Mouse (Mus musculus) liver, adult 2 months (tissue): ENCODE data around the gene Klk10. TPM values are rescaled to one million over a fixed set of nuclear protein-coding genes. Genes with fewer than 3 reads are reported as not detected.

ENCODE experiments used
- DNase-seq: peaks from one replicate; pipeline ENCODE4 v3.0.0-alpha.2; 2011; ENCODE audit warnings: low read depth, low spot score; ENCODE audit errors: extremely low read depth
- H3K27ac ChIP-seq: fragments of 200-500 bp; replicated peaks from 2 replicates; pipeline ENCODE4 v1.5.1; 2012; ENCODE audit warnings: low read depth, mild to moderate bottlenecking, control low read depth, inconsistent platforms, low read length; ENCODE audit not compliant: insufficient read depth
- H3K27me3 ChIP-seq: fragments of 200-500 bp; 2 replicates; pipeline ENCODE4 v1.6.1; 2012; ENCODE audit warnings: mild to moderate bottlenecking, moderate library complexity, low read length, inconsistent platforms; ENCODE audit not compliant: control insufficient read depth, insufficient read depth
- H3K36me3 ChIP-seq: fragments of 200-500 bp; 2 replicates; pipeline ENCODE4 v1.6.1; 2012; ENCODE audit warnings: low read length, inconsistent platforms; ENCODE audit not compliant: control insufficient read depth, insufficient read depth
- H3K4me1 ChIP-seq: fragments of 200-500 bp; 2 replicates; pipeline ENCODE4 v1.6.1; 2011; ENCODE audit warnings: low read length; ENCODE audit not compliant: control insufficient read depth, insufficient read depth
- H3K4me3 ChIP-seq: fragments of 200-500 bp; 2 replicates; pipeline ENCODE4 v1.5.1; 2011; ENCODE audit warnings: low read depth, mild to moderate bottlenecking, control low read depth, low read length, moderate library complexity; ENCODE audit not compliant: insufficient read depth
- H3K79me2 ChIP-seq: fragments of 200-500 bp; 2 replicates; pipeline ENCODE4 v1.6.1; 2012; ENCODE audit warnings: inconsistent platforms, mild to moderate bottlenecking, low read length, moderate library complexity; ENCODE audit not compliant: control insufficient read depth, insufficient read depth
- H3K9ac ChIP-seq: fragments of 200-500 bp; 2 replicates; pipeline ENCODE4 v1.6.1; 2012; ENCODE audit warnings: low read depth, mild to moderate bottlenecking, control low read depth, inconsistent platforms, low read length
- CTCF ChIP-seq: fragments of 200-500 bp; IDR thresholded peaks from 2 replicates; pipeline ENCODE4 v1.5.1; 2011; ENCODE audit warnings: low read depth, low read length, control low read depth
- POLR2A ChIP-seq: fragments of 200-500 bp; IDR thresholded peaks from 2 replicates; pipeline ENCODE4 v1.6.1; 2011; ENCODE audit warnings: low read length, control low read depth; ENCODE audit not compliant: insufficient read depth; ENCODE audit errors: extremely low read depth
- WGBS: fragments of 180-500 bp; shearing (Covaris S2); methylation state at CpG from one replicate; pipeline ENCODE4 v1.1.7; 2018; 5-methylcytosine and 5-hydroxymethylcytosine counted together
- polyA plus RNA-seq: library from polyadenylated mRNA; depleted of rRNA; stranded (reverse); fragments of >200 nt; gene quantifications from 2 replicates; pipeline ENCODE4 v1.2.3, GENCODE M21; 2012
- total RNA-seq: library from RNA; depleted of rRNA; stranded (reverse); fragments of >200 nt; gene quantifications from 2 replicates; pipeline ENCODE4 v1.2.3, GENCODE M21; 2014

Klk10 gene
- total and polyA plus RNA-seq, 2 experiments = not detected

DNA sequence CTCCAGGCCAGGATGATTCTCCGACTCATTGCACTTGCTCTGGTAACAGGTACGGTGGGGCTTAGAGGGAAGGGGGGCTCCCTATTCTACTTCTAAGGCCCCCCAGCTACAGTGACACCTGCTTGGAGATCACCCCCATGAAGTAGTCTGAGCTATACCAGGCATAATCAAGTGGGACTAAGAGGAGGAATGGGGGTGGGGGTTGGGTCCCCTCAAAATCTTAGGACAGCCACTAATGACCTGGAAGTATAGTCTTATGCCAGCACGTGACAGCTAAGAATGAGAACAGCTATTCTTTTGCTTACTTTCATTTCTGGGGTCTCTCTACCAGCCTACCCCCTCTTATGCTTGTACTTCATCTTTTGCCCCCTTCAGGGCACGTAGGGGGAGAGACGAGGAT, 4.3 kb upstream of the Klk10 start:
- H3K27ac ChIP-seq = no peak overlapping the region
- no peaks in the 10 kb centered on the region for H3K27me3 ChIP-seq
- 82% methylated on average over 5 of the region's 5 CpGs for WGBS
- no peak overlapping the region for H3K4me3 ChIP-seq
- no peaks in the 10 kb centered on the region for H3K36me3 ChIP-seq
- no peaks in the 10 kb centered on the region for H3K79me2 ChIP-seq
- H3K9ac ChIP-seq = no peak overlapping the region
- H3K4me1 ChIP-seq = no peaks in the 10 kb centered on the region
- no peak for DNase-seq
- no peak for TF ChIP-seq POLR2A
- no peak for TF ChIP-seq CTCF

DNA sequence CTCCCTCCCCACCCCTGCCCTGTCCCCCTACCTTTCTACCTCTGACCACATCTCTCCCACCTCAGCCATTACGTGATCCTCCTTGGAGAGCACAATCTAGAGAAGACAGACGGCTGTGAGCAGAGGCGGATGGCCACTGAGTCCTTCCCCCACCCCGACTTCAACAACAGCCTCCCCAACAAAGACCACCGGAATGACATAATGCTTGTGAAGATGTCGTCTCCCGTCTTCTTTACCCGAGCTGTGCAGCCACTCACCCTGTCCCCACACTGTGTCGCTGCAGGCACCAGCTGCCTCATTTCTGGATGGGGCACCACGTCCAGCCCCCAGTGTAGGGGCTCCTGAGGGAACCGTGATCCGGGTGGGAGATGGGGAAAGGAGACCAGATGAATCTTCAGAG, 3.4 kb upstream of the Klk10 start:
- DNase-seq = no peak
- no peaks in the 10 kb centered on the region for H3K27me3 ChIP-seq
- H3K36me3 ChIP-seq = no peaks in the 10 kb centered on the region
- 84% methylated on average over 12 of the region's 12 CpGs for whole genome bisulfite sequencing
- H3K4me1 ChIP-seq = no peaks in the 10 kb centered on the region
- TF ChIP-seq POLR2A (no peak), CTCF (no peak)
- H3K9ac ChIP-seq = no peak overlapping the region
- H3K79me2 ChIP-seq = no peaks in the 10 kb centered on the region
- no peak overlapping the region for H3K27ac ChIP-seq
- H3K4me3 ChIP-seq = no peak overlapping the region

DNA sequence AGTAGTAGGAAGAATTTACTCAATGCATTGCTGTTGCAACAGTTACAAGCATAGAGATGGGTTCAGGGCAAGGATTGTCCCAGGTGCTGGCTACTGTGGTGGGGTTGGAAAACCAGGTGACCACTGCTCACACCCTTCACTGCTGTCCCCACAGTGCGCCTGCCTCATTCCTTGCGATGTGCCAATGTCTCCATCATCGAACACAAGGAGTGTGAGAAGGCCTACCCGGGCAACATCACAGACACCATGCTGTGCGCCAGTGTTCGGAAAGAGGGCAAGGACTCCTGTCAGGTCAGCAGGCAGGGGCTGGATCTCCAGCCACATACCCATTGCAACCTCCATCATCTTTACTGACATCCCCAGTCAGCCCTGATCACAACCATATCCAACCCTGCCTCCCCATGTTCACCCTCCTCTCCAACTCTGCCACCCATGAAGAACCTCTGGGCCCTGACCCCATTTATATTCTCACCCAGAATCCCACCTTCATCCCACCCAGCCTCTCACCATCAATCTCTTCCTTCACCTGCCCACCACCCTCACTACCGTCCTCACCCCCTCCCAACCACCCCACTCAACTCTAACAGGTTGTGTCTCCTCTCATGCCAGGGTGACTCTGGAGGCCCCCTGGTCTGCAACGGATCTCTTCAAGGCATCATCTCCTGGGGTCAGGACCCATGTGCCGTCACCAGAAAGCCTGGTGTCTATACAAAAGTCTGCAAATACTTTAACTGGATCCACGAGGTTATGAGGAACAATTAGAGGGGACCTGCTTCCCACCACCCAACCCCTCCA, 2.5 kb upstream of the Klk10 start:
- Histone ChIP-seq H3K4me1 (no peaks in the 10 kb centered on the region), H3K4me3 (no peak overlapping the region), H3K9ac (no peak overlapping the region), H3K27ac (no peak overlapping the region), H3K27me3 (no peaks in the 10 kb centered on the region), H3K36me3 (no peaks in the 10 kb centered on the region), H3K79me2 (no peaks in the 10 kb centered on the region)
- TF ChIP-seq POLR2A = no peak
- WGBS = 89% methylated on average over 10 of the region's 10 CpGs
- no peak for DNase-seq

DNA sequence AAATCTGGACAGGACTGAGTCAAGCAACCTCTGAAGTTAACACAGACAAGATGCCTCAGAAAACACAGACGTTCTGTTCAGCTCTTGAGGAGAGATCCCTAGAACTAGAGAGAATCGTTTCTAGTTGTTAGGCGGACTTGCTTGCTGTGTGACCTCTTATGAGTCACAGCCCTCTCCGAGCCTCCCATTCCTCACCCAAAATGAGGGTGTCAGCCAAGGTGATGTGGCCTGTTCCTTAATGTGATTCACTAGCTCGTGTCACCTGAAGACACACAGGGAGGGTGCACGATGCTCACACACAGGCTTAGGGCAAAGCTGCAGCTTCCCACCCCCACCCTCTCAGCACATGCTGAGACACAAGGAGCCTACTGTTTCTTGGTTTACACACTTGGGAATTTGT, 594 bp upstream of the Klk10 start:
- no peak for DNase-seq
- WGBS = 69% methylated on average over 6 of the region's 6 CpGs
- H3K27me3 ChIP-seq = no peaks in the 10 kb centered on the region
- no peaks in the 10 kb centered on the region for H3K4me1 ChIP-seq
- H3K4me3 ChIP-seq = no peak overlapping the region
- H3K27ac ChIP-seq = no peak overlapping the region
- H3K36me3 ChIP-seq = no peaks in the 10 kb centered on the region
- H3K9ac ChIP-seq = no peak overlapping the region
- TF ChIP-seq POLR2A = no peak
- TF ChIP-seq CTCF = no peak
- H3K79me2 ChIP-seq = no peaks in the 10 kb centered on the region

DNA sequence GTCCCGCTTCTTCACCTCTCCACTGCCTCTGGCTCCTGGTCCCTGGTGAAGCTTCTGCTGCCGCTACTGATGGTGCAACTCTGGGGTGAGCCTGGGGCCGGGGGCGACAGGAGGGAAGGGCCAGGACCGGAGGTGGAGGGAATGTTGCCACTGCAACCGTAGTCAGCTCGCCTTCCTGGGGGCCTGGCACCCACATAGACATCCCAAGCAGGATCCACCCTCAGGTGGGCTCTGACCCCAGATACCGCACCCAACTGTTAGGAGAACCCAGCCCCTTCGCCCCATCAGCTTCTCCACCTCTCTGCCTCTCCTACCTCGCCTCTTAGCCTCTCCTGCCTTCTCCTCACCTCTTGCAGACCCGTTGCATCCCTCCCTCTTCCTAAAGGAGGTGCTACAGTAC, 706 bp downstream of the Klk10 start:
- Histone ChIP-seq H3K4me1 (no peaks in the 10 kb centered on the region), H3K27ac (no peak overlapping the region), H3K36me3 (no peaks in the 10 kb centered on the region), H3K9ac (no peak overlapping the region), H3K4me3 (no peak overlapping the region), H3K27me3 (no peaks in the 10 kb centered on the region), H3K79me2 (no peaks in the 10 kb centered on the region)
- WGBS = 83% methylated on average over 11 of the region's 11 CpGs
- DNase-seq = no peak
- no peak for TF ChIP-seq POLR2A
- TF ChIP-seq CTCF = no peak

DNA sequence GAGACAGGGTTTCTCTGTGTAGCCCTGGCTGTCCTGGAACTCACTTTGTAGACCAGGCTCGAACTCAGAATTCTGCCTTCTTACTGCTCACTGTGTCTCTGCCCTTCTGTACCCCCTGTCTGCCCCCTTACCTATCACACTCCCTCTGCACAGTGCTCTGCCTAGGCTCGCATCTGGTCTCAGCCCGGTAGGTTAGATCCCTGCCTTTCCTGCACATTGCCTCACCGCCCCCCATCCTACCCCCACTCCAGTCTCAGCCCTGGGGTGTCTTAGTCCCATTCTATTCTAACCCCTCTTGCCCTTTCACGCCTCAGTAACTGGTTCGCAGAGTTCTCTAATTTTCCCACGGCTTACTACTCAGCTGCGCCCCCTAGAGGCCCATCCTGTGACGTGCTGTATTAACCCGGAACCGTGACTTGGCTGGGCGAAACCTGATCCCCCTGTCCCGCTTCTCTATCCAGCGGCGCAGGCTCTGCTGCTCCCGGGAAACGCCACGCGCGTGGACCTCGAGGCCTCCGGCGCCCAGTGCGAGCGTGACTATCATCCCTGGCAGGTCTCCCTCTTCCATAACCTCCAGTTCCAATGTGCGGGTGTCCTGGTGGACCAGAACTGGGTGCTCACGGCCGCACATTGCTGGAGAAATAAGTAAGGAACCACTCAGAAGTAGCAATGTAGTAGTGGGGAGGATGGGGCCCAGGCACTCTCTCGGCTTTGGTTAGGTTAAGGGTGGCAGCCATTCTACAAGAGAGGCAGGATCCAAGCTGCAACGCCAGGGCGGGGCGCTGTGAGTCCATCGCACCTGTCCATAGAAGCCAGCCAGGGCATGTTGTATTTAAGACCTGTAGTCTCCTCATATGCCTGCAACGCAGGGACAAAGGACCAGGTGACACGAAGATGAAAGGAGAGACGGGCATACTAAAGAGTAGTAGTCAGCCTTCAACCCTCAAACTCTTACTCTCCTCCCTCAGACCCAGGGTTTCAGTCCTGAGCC, 1.7 kb downstream of the Klk10 start:
- Histone ChIP-seq H3K4me3 (peak overlapping the region; percentile 17; the same call in 1 of the 2 replicates), H3K4me1 (no peaks in the 10 kb centered on the region), H3K9ac (no peak overlapping the region), H3K36me3 (no peaks in the 10 kb centered on the region), H3K27ac (no peak overlapping the region), H3K27me3 (no peaks in the 10 kb centered on the region), H3K79me2 (no peaks in the 10 kb centered on the region)
- peak; percentile 4 for DNase-seq
- TF ChIP-seq CTCF (peak; percentile 78), POLR2A (no peak)
- 10% methylated on average over 36 of the region's 36 CpGs for WGBS
